Mouse (Mus musculus) T-helper 17 cell (primary cell): ENCODE measurements around the gene Clec2g.
"Not testable (repeated sequence)": the region's sequence is repeated elsewhere in the genome, so short reads cannot be mapped to it uniquely, and the experiment has no call there.

Experiments used
- in situ Hi-C, 2 experiments: fragments of 300-600 bp; cut with MboI, MseI; formaldehyde crosslinking; loops; 1 replicate in 1 of 2; 2 replicates in 1 of 2; pipeline ENCODE4 v1.15.1; 2025; ENCODE audit warnings: high pct_unique_total_duplicates in 2 of 2

Gene Clec2g

GRCm38 (mm10) chr6:128970508-128971393 is 36.6 kb downstream of the Clec2g start:
- in situ Hi-C loops: not testable (repeated sequence)

- in situ Hi-C loops: no loop called here
Measured at GRCm38 (mm10) chr6:128971394-128972039, 37.3 kb downstream of the Clec2g start.

- in situ Hi-C loops: no loop called here
Measured at GRCm38 (mm10) chr6:128972156-128972555, 38.0 kb downstream of the Clec2g start.

GRCm38 (mm10) chr6:128972687-128973438 is 38.7 kb downstream of the Clec2g start:
- in situ Hi-C loops: no loop called here

DNA sequence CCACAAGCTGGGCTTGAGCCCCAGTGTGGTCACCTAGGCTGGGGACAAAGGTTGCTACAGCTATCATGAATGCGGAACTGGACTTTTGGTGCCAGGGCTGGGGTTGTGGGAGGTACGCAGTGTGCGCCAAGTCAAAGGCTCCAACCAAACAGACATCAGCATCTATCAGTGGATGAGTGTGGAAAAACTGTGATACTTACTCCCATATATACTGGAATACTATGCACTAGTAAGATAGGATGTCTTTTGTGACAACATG is 39.2 kb downstream of the Clec2g start:
- in situ Hi-C loops: no loop called here

DNA sequence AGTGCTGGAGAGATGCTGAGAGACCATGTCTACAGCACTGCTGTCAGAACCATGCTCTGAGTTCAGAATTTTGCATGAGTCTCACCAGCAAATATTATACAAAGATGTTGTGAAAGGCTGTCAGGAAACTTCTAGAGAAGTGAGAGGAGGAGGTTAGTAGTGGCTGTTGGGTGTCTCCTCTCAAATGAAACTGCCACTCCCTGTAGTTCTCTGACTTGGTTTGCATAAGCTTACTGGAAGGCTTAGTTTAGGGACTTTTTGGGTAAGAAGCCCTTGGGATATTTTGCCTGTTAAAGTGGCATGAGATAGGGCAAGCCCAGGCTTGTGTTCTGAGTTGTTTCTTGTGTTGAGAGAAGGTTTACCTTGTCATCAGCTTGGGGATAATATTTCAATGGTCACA is 40.7 kb downstream of the Clec2g start:
- in situ Hi-C loops: loop anchor here (5.0 kb wide), 2 partner anchors 83 to 88 kb away; partner anchors contain the start of genes BC035044 (in 1 of the 2) and Clec2i (in 1 of the 2)

GRCm38 (mm10) chr6:128976194-128976593 is 42.0 kb downstream of the Clec2g start:
- in situ Hi-C loops: loop anchor here (5.0 kb wide), 2 partner anchors 84 to 89 kb away; partner anchors contain the start of genes BC035044 (in 1 of the 2) and Clec2i (in 1 of the 2)

GRCm38 (mm10) chr6:128981951-128982541 is 47.9 kb downstream of the Clec2g start:
- in situ Hi-C loops: not testable (repeated sequence)

DNA sequence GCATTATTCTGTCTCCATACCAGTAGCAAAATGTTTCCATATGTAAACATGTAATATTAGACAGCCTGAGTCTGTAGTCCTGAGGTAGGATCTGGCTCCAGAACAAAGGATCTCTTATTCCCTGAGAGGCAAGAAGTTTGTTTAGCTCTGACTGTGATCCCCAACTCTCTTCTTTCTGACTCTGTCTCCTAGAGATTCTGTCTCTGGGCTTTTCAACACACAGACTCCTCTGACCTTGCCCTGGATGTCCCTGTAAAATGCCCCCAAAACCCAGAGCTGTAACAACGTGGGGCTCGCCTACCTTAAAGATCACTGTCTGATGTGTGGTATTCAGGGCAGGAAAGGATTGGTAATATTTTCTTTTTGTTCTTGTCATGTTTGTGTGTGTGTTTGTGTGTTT is 58.2 kb downstream of the Clec2g start:
- in situ Hi-C loops: no loop called here

GRCm38 (mm10) chr6:128992753-128993152 is 58.6 kb downstream of the Clec2g start:
- in situ Hi-C loops: no loop called here

DNA sequence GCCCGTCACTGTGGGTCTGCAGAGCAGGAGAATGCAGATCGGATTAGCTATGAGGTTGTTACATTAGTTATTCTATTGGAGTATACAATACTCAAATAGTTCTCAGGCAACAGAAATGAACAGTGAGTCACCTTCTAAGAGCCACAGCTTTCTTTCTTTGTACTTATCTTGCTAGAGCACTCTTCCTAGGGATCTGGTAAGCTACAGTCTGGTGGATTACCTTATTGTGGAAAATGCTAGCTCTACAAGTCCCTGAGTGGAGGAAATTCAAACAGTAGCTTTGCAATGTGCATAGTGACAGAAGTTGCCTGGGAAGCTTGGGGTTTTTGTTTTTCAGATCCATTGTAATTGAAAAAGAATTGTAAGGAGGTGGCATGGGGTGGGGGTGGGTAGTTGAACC is 59.0 kb downstream of the Clec2g start:
- in situ Hi-C loops: no loop called here

DNA sequence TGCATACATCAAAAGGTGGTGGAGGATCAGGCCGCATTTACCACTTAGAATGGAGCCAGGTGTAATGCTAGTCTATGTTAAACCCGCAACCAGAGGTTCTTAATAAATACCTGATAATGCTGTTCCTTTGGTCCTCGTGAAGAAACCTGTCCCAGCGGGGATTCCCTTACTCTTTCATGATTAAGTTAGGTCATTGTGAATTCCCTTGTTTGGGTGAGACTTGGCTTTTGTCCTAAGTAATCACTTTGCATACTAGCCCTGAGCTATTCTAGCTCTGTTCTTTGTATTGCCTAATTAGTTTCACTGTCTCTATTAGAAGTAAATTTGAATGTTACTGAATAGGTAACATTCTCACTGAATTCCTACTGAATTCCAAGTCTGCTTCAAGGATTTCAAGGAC is 60.2 kb downstream of the Clec2g start:
- in situ Hi-C loops: no loop called here

DNA sequence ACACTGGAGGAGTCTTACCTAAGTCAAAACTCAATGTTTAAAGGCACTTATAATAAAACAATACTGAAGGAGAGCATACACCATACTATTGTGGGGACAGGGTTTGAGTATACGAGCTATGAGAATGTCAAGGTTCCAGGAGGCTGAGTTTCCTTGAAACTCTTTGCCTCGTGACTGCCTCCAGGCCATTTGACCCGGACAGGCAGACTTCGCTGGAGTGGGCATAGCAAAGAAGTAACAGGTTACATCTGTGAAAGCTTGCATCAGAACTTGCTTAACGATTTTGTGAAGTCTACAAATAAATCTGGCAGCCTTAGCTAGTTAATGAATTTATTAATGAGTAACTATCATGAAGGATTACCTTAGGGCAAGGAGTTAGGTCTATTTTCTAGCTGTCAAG is 60.6 kb downstream of the Clec2g start:
- in situ Hi-C loops: no loop called here

DNA sequence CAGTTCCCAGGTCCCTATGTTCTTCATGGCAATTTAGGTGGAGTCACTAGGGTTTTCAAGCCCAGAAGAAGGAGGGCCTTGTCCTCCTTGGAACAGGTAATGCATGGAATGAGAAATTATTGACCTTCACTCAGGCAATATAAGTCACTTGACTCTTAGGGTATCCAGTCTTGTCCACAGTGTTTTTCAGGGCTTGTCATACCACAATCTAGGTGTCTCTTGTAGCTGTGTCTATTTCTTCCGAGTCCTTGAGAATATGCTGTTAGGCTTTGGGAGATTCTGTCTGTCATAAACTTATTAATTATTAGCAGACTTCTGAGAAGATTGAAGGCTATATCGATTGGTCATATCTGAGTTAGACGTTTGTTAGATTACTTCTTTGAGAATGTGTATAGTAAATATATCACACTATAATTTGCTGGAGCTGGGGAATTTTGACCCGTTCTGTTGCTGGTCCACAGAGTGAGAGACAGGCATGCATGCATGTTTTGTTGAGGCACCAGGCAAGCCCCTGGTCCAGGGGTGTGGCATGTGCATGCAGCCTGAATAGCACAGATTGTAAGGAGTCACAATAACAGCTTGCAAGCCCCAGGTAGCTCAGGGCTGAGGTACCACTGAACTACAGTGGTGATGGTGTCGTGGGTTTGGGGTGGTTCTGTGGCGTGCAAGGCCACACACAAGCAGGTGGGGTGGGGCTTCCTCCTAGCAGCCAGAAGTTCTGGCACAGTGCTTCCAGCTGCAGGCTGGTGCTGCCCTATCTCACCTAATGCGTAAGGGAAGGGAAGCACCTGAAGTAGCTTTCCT is 61.3 kb downstream of the Clec2g start:
- in situ Hi-C loops: no loop called here

GRCm38 (mm10) chr6:128996054-128996767 is 62.0 kb downstream of the Clec2g start:
- in situ Hi-C loops: no loop called here

DNA sequence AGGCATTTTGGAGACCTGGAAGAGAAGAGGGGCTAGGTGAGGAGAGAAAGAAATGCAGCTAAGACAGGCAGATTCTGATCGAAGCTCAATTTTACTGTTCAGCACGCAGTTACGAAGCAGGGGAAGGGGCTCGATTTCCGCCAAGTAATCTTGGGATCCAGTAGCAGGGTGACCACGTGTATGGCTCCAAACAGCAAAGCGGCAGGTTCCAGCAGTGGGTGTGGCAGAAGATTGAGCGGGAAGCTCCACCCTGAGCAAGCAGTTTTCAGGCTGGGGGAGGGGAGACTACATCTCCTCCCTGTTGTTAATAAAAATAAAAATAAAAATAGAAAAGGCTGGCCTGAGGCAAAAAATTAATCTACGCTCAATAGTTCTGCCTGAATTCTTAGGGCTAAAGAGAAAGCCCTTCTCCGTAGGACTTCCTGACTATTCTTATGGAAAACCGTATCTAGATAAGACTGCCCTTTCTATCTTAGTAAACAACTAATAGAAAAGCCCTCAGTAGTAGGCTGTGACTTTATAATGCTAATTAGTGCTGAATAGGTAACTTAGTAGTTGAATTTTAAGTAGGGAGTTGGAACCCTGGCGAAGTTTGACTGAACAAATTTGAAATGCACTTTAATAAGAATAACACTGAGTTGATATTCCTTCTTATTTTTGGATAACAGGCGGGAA is 62.7 kb downstream of the Clec2g start:
- in situ Hi-C loops: no loop called here

DNA sequence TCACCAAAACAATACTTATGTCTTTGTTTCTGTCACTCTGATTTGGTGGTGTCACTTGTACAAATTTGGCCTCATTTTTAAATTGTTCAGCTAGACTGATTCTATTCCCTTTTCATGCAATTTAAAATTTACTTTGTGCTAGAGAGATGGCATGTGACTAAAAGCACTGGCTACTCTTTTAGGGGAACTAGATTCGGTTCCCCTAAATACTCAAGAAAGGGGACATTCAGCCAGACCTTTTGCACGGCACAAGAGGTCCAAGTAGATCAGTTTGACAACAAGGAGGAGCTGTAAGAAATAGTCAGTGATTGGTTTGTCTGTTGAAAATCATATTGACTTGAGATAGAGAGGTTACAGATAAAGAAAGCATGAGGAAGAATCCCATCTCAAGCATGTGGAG is 67.2 kb downstream of the Clec2g start:
- in situ Hi-C loops: no loop called here

DNA sequence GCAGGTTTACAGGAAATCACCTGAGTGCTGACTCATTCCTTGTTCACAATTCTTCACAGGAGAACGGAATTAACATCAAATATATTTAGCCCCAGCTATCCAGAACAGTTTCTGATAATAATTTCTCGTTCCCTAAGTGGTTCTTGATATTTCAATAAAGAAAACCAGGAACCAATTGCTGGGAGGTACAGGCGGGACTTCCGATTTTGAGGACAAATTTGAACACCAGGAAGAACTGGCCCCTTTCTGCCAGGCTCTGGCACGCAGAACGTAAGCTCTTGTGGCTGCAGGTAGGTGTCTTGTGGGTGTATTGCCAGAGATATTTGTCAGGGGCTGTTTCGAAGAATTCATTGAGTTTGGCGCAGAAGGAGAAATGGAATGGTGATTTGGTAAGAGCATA is 74.4 kb downstream of the Clec2g start:
- in situ Hi-C loops: no loop called here

DNA sequence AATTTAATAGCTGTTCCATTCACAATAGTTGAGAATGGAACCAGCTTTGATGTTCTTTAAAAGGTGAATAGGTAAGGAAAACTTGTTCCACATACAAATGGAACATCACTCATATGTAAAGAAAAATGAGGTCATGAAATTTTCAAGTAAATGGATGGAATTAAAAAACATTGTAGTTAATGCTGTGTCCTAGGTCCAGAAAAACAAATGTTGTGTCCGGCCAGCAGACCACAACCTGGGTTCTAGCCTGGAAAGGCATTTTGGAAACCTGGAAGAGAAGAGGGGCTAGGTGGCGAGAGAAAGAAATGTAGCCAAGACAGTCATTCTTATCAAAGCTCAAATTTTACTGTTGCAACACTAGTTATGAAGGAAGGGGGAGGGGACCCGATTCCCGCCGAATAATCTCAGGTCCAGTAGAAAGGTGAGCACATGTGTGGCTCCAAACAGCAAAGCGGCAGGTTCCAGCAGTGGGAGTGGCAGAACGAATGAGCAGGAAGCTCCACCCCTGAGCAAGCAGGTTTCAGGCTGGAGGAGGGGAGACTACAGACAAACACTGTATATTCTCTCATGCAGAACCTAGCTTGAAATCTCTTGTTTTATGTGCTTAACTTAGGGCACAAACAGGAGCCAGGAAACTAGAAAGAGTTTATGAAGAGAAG is 75.8 kb downstream of the Clec2g start:
- in situ Hi-C loops: not testable (repeated sequence)
